Mouse (Mus musculus): Measurements from ENCODE around the gene Txnl4b. TPM values are rescaled to one million over a fixed set of nuclear protein-coding genes. Genes with fewer than 3 reads are reported as not detected.
A peak's percentile ranks its signal among the peaks of the same experiment; 100 is the strongest.

Gene Txnl4b
- 1 to 10 TPM; 5.6 to 6.7 TPM for total RNA-seq (2021)

DNA sequence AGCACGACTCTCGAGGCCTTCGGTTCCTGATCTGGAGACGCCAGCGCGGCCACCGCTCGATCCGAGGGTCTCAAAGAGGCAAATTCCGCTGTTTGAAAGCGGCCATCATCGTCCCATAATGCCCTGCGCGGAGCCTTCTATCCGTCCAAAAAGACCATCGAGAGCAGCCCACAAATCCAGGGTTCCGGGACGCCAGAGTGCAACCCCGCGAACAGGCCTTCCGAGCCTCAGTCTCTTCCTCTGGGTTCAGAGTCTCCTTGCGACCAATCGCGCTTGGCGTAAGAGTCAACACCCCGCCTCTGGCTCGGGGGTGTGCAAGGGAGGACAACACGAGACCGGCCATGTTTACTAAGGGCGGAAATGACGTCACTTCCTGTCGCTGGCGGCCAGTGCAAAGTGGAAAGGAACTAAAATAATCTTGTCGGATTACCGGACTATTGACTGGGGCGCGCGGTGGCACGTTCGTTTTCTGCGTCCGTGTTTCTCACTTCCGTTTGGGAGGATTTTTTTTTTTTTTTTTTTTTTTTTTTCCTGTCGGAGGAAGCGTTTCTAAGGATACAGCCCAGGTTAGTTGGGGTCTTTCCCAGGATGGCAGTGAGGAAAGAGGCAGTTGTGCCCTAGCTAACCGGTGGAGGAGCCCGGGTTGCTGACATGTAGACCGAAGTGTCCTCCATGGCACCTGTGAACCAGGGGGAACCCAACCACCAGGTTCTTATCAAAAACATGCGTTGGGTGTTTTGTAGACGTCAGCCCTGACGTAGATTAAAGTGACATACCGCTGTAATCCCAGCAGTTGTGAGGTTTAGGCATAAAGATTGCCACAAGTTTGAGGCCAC is at the start of gene Txnl4b, which contains the start of gene Dhx38:
Txnl4b (plus strand) TSS at position 395 of the 836 bp plus-strand sequence.
Dhx38 (minus strand) TSS at position 364 of the 836 bp plus-strand sequence.
- peak; percentile 99 for DNase-seq

DNA sequence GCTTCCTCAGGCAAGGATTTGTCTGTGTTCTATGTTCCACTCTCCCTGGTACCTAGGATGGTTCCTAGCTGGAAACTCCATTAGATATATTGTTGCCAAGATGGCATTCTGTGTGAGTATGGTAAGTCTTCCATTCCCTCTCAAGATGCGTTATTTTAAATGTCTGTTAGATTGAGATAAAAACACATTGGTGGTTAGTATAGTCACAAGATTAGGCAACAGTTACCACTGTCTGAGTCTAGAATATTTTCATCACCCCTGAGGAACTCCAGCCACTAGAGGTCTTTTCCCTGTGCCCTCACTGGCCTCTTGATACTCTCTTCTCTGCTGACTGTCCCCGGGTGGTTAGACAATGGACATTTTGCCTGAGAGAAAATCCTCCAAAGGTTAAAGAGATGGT is 41.7 kb upstream of the Txnl4b start:
- no peak for DNase-seq

DNA sequence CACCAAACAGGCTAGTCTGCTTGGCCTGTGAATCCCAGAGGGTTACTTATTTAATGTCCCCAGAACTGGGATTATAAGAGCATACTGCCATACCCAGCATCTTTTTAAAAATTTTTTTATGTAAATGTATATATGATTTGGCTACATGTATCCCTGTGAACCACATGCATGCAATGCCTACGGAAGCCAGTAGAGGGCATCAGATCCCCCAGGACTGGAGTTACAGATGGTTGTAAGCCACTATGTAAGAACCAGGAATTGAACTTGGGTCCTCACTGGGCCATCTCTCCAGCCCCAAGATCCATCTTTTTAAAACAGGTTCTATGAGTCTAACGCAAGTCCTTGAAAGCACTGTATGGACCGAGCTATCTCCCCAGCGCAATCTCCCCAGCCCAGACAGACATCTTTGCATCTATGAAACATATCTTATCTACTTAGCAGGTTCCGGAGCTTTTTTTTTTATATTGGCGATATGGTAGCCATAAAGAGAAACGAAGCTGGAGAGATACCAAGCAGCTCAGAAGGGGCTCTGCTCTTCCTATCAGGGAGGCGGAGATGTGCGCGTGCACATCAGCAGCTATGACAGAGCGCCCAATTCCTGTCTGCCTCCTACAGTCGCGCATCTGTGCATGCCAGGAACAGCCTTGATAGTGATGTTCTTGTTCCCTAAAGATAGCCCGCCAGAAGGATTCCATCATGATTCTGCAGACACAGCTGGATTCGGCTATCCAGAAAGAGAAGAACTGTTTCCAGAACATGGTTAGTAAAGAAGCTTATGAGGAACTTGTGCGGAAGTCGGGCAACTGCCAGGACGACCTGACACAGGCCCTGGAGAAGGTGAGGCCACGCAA is 30.3 kb upstream of the Txnl4b start:
- DNase-seq: peak; percentile 54

DNA sequence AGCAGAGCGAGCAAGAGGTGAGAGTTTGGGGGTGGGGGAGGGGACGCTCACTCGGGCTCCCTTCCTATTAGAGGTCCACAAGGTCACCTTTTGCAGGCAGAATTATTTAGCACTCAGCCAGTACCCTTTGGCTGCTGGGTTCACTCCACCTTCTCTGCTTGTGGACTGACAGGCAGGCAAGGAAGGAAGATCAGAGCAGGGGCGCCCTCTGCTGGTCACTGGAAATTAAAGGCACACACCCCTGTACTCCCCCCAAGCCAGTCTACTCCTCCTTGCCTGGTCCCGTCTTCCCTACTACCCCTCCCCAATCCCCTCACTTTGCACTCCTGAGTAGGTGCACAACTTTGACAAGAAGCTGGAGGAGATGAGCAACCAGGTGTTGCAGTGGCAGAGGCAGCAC is 29.0 kb upstream of the Txnl4b start:
- peak; percentile 87 for DNase-seq

DNA sequence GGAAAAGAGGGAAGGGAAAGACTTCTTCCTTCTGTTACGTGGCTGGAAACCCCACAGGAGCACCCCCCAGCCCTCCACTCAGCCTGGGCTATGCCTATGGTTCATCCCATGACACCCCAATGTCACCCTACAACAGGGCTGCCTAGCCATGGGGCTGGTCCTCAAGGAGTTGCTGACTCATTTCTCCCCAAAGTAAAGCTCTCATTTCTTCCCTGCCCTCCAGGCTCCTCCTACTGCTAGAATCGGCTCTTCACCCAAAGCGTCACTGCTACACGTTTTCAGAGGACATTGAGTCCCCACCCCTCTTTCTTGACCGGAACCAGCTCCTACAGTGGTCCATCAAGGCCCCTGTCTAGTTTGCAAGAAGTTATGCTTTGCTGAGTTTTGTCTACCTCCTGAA is 23.5 kb upstream of the Txnl4b start:
- no peak for DNase-seq

DNA sequence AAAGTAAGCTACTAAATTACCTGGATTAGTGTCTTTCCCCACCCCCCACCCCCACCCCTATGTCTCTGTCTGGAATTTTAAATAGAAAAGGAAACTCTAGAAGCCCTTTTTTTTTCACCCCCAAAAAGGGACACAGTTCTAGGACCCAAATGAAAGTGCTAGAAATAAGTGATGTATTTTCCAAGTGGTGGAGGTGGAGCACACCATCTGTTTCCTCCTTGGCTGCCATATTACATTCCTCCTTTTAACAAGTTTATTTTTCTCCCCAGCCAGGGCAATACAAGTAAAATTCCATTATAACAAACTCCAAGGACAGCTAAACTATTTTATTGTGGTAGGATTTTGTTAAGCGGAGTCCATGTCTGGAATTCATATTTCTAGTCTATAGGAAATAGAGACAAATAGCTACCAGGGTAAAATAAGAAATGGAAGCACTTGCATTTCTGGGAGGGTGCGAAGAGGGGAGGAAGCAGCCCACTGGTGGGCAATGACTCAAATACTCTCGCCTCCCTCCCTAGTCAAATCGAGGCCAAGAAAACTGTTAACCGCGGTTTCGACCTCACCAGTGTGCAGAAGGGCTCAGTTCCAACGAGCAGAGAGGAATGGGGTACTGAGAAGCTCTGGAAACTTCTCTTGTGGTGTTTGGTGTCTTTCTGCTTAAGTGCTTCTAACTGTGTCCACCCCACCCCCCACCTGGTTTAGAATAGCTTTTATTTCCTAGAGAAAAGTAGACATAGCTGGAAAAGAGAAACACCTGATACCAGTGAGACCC is 22.8 kb upstream of the Txnl4b start:
- no peak for DNase-seq

DNA sequence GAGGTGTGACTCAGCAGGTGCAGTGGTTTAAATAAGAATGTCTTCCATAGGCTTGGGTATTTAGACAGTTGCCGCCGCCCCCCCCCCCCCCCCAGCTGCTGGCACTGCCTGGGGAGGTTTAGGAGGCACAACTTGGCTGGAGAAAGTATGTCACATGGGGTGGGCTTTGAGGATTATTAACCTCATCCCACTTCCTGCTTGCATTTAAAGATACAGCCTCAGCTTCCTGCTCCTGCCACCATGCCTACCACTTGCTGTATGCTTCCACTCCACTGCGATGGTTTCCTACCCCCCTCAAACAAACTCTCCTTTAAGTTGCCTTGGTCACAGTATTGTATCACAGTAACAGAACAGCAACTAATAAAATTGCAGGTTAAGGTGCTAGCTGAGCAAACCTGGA is 21.6 kb upstream of the Txnl4b start:
- no peak for DNase-seq

DNA sequence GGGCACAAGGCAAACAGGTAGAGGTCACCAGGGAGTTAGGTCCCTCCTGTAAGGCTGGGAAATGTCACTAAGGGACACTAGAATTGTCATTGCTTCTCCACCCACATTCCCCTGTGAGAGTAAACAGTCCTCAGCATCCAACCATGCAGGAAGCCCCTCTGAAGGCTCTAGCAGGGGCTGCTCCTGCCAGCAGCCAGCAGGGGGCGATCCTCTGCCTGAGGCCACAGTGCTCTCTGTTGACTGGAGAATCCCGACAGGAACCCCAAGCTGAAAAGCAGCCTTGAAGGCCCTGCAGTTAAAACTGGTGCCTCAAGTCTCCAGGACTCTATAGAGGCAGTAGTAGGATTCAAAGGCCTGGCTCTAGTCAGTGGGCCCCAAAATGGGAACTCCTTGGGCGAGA is 14.0 kb upstream of the Txnl4b start:
- peak; percentile 17 for DNase-seq

DNA sequence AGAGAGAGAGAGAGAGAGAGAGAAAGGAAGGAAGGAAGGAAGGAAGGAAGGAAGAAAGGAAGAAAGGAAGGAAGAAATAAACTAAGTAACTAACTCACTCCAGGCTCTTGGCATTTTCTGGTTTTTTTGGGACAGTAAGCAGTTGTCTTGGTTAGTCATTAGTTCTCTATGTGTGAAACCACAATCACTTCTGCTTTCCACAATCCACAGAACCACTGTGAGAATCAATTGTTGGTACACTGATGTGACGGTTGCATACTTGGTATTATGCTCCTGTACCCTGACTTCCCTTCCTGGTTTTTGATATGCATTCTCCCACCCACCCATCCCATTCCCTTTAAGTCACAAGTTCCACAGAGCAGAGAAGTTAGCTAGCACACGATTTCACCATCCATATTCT is 1.8 kb upstream of the Txnl4b start:
- DNase-seq: no peak

DNA sequence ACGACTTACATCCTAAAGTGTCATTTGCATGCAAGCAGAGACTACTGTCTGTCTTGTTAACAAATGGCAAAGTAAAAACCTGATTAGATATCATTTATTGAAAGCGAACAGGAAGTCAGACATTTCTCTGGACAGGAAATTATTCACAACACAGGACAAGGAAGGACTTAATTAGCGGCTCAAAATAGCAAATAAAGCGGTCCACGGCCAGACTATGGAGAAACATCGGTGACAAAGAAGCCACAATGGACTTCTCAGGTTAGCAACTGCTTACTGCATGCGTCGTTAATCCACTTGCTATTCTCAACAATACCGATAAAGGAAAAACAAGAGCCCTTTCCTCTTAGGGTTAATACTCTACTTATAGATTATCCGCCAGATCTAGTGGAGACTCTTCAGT is 926 bp upstream of the Txnl4b start:
- DNase-seq: no peak

DNA sequence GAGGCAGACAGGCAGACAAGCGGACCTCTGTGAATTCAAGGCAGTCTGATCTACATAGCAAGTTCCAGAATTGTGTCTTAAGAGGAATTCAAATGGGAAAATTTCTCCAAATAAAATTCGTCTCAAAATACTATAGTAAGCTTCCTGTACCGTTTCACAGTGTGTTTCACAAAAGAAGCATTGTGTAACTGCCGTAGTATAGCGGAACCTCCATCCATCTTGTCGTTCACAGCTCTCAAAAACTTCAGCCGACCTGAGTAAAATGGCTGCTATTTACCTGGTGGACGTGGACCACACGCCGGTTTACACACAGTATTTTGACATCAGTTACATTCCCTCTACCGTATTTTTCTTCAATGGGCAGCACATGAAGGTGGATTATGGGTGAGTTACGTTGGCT is 5.4 kb downstream of the Txnl4b start:
- no peak for DNase-seq

DNA sequence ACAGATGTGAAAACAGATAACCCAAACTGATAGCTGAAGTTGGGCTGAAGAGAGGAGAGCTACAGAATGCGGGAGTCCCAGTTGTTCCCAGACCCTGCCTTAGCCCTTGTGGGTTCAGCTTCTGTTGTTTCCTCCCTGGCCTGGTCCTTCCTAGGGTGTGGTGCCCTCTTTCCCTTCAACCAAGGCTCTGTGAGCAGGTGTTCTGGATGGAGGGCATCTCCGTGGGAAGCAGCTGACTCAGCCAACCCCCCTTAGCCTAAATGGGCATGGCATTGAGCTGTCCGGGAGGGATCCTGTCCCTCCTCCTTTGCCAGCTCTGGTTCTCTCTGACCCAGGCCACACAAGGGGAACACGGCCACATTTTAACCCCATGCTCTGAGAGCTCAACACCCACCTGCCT is 10.6 kb downstream of the Txnl4b start:
- DNase-seq: no peak

DNA sequence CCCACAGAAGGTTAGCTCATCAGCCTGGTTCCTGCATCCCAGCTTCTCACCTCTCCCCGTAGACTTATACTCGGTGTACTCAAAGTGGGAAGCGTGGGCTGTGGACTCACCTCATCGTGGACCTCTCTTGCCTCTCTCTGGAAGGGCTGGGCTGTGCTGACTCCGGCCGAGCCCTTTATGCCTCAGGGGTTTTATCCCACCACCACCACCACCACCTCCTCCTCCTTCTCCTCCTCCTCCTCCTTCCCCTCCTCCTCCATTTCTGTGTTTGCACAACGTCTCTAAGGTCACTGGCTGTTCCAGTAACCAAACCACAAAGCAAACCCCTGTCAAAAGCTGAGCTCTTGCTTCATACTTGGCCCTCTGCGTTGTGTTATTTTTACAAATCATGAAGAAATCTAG is 13.2 kb downstream of the Txnl4b start, which contains the start of gene Hp:
Hp (minus strand) TSS at position 273 of the 402 bp plus-strand sequence.
- DNase-seq: no peak

DNA sequence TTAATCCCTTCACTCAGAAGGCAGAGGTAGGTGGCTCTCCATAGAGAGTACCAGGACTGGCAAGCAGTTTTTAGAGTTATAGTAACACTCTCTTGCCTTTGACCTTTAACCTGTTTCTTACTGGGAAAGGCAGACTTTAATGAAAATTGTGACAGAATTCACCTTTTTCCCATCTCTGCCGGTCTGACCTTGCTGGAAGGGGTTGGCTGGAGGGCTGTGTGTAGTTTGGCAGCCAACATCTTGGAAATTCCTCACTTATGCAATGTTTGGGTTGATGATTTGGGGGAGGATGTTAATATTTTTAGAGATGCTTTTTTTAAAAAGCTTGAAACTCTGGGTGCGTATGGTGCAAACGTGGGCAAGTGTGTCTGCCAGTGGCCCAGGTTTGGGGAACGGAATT is 18.6 kb downstream of the Txnl4b start:
- no peak for DNase-seq

DNA sequence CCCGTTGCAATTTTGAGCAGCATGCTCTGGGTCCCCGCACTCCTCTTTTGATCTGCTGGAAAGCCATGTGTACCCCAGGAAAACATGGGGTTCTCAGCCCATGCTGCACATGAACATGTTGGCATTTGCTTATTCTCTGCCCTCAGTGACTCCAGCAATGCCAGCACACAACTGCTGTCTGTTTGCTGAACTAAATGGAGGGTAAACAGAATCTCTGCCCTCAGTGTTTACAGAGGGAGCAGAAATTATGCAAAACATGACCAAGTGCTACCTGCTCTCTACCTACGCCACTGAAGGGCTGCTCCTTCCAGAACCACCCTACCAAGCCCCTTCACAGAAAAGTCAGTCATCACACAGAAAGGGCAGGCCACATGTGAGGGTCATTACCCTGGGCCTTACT is 19.1 kb downstream of the Txnl4b start:
- no peak for DNase-seq

DNA sequence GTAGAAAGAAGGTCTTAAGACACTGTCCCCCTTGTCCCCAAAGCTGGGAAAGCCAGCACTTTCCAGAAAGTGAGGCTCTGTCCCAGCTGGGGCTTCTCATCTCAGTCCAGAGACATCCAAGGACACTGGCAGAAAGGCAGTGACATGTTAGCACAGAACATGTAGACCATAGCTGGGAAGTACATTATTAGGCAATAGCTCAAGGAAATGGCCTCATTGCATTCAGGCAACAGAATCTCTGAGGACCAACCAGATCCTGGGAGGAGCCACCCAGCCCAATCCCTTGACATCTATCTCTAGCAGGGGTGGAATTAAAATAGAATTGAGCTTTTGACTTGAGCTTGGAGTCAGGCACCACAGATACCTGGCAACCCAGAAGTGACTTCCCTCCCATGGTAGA is 20.0 kb downstream of the Txnl4b start:
- no peak for DNase-seq

DNA sequence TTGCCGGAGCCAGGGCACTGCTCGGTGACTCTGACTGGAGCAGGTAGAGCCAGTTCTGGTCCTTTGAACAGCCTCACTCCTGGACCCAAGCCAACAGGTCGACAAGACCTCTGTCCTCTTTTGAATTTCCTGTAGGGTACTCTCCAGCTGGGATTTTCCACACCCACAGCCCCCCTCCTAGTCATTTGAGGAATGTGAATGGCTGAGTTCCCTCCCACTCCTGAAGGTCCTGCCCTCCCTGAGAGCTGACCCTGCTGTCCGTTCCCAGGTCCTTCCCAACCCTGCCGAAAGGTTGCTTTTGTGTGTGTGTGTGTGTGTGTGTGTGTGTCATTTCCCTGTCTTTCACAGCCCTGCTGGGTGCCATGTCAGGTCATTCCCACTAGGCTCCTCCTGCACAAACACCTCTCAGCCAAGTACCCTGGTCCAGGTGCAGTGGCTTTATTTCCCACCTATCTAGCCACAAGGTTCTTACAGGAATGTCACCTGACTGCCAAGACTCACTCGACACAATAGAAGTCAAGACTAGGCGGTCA is 21.3 kb downstream of the Txnl4b start:
- DNase-seq: no peak

DNA sequence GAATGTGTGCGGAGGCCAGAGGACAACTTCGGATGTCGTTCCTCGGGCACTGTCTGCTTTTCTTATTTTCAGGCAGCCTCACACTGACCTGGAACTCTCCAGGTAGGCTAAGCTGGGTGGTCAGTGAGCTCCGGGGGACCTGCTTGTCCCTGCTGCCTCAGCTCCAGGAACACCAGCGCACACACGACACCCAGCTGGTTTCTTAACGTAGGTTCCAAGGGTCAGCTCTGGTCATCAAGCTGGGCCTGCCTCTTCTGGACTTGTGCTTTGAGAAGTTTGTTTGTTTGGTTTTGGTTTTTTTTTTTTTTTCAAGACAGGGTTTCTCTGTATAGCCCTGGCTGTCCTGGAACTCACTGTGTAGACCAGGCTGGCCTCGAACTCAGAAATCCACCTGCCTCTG is 25.2 kb downstream of the Txnl4b start:
- DNase-seq: no peak

DNA sequence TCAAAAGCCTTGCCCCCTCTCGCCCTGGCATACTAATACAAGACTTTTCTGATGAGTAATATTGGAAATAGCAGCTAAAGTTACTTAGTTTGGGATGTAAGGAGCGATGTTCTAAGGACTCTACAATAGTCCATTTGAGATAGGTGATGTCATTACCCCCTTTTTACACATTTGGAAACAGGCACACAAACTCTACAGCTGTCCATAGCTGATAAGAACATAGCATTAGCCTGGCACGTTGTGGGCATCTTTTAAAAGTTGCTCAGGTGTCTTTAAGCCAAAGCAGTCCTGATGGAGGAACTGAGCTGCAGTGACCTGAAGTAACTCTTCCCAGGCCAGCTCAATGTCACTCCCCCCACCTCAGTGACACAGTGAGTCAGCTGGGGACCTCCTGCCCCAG is 25.7 kb downstream of the Txnl4b start:
- DNase-seq: no peak

DNA sequence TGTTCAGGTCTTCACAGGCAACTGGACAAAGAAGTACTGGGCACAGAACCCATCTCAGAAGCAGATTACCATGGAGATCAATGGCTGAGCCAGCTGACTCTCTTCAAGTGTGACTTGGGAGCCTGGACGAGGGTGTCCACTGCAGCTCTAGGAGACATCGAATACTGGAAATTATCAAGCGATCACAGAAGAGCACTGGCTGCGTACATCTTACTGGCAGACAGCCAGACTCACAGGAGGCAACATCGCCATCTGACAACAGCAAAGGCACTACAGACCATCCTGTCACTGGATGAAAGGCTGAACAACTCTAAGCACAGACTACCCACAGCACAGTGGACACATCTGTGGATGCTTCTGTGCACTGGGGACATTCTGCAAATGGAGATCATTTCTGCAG is 26.5 kb downstream of the Txnl4b start:
- no peak for DNase-seq

DNA sequence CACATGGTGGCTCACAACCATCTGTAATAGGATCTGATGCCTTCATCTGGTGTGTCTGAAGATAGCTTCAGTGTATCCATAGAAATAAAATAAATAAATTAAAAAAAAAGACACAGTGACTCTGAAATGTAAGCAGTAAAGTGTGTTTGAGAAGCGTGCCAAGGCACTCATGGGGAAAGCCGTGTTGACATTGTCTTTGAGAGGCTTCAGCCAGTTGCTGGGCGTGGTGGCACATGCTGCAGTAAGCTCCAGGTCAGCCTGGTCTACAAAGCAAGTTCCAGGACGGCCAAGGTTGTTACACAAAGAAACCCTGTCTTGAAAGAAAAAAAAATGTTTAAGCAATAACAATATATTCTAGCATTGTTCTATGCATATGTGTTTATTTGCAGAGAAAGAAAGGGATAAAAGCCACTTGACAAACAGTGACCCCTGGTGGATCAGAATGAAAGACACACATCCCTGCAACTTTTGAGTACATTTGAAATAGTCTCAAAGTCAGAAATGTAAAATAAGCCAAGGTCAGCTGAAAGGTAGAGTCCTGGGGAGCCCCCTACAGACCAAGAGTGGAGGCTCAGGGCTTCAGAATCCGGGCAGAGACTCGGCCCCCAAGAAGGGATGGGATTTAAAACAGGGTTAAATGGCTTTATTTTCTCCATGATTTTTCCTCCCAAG is 27.6 kb downstream of the Txnl4b start:
- peak; percentile 18 for DNase-seq

DNA sequence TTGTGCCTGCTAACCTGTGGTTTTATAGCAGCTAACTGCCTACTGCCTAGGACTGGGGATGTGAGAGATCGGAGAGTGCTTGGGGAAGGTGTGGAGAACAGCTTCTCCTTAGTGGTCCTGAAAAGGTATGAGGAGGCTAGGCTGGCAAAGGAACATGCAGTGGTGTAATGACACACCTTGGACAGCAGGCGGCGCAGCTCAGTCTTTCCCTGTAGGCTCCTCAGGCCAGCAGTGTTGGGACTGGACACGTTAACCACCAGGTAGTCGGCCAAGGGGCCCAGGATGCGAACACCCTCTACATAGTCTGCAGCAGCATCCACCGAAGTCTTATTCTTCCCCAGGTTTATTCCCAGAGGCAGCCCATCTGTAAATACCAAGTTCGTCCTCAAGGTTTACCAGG is 30.2 kb downstream of the Txnl4b start:
- peak; percentile 64 for DNase-seq

Data from heart, postnatal 4 days (tissue).